Comparison of ENCODE assay signal across 30 mouse cellular contexts in genomic region chr2:118209712-118210111, GRCm38 (mm10). TPM values are rescaled to one million over a fixed set of nuclear protein-coding genes. Genes with fewer than 3 reads are reported as not detected.
DNase-seq lines count a peak whose midpoint lies in the region; ATAC-seq and TF ChIP-seq lines count a peak whose summit lies in the region.
"Had no signal": no experiment of that assay in that cellular context is flagged by ENCODE, and none has a peak within 500 bp of the region (broad histone marks: within the 10 kb centered on the region; RNA-seq: fewer than 3 reads in every experiment).

No protein-coding gene starts in this region.

- TF ChIP-seq CTCF in heart, adult 2 months (IDR thresholded peaks at IDR 0.05): no peak

- intact Hi-C loops in heart, adult 2 months (cut with DNase I): no loop called here

- H3K9me3 ChIP-seq in heart, embryonic 10.5 days: no peaks in the 10 kb centered on the region
- no peaks in the 10 kb centered on the region for H3K9me3 ChIP-seq in midbrain, embryonic 11.5 days (ENCODE audit: control insufficient read depth, low read length)
- no peaks in the 10 kb centered on the region for H3K9me3 ChIP-seq in midbrain, embryonic 14.5 days (ENCODE audit: control insufficient read depth, low read length)
- H3K9me3 ChIP-seq: embryonic facial prominence, embryonic 12.5 days; embryonic facial prominence, embryonic 15.5 days; forebrain, embryonic 12.5 days; forebrain, embryonic 15.5 days; G1E; heart, embryonic 12.5 days; heart, embryonic 15.5 days had no signal

- H3K4me3 ChIP-seq in heart, embryonic 10.5 days: no peak overlapping the region
- no peak overlapping the region for H3K4me3 ChIP-seq in heart, adult 2 months
- no peak overlapping the region for H3K4me3 ChIP-seq in midbrain, embryonic 11.5 days (ENCODE audit: low read depth, low read length)
- H3K4me3 ChIP-seq in midbrain, embryonic 14.5 days (replicated peaks; ENCODE audit: low read depth, low read length): no peak overlapping the region
- H3K4me3 ChIP-seq: embryonic facial prominence, embryonic 12.5 days; embryonic facial prominence, embryonic 15.5 days; forebrain, embryonic 12.5 days; forebrain, embryonic 15.5 days; heart, embryonic 12.5 days; heart, embryonic 15.5 days had no signal

- no peak overlapping the region for H3K27ac ChIP-seq in heart, embryonic 10.5 days
- H3K27ac ChIP-seq in heart, adult 2 months: no peak overlapping the region
- no peak overlapping the region for H3K27ac ChIP-seq in midbrain, embryonic 11.5 days (ENCODE audit: low read depth, low read length)
- no peak overlapping the region for H3K27ac ChIP-seq in midbrain, embryonic 14.5 days (replicated peaks; ENCODE audit: low read depth, low read length)
- H3K27ac ChIP-seq: embryonic facial prominence, embryonic 12.5 days; embryonic facial prominence, embryonic 15.5 days; forebrain, embryonic 12.5 days; forebrain, embryonic 15.5 days; heart, embryonic 15.5 days; hindbrain, embryonic 14.5 days; hindbrain, postnatal 0 days had no signal

- no peak for TF ChIP-seq EP300 in heart, adult 2 months (IDR thresholded peaks at IDR 0.05; ENCODE audit: insufficient read depth, low read depth, low read length)

- H3K79me2 ChIP-seq in heart, adult 2 months (replicated peaks; ENCODE audit: control insufficient read depth, insufficient read depth, low read length): no peaks in the 10 kb centered on the region

- peaks cover 7% of the 10 kb centered on the region for H3K4me1 ChIP-seq in heart, embryonic 10.5 days
- no peaks in the 10 kb centered on the region for H3K4me1 ChIP-seq in heart, adult 2 months (ENCODE audit: control insufficient read depth, insufficient read depth, low read length)
- peaks cover 10% of the 10 kb centered on the region; the same call in 1 of the 2 replicates for H3K4me1 ChIP-seq in midbrain, embryonic 11.5 days (ENCODE audit: control insufficient read depth, insufficient read depth, low read length)
- peaks cover 10% of the 10 kb centered on the region for H3K4me1 ChIP-seq in midbrain, embryonic 14.5 days (ENCODE audit: control insufficient read depth, insufficient read depth, low read length)
- H3K4me1 ChIP-seq: embryonic facial prominence, embryonic 12.5 days; heart, embryonic 15.5 days had no signal

- DNase-seq in heart, embryonic 10.5 days (ENCODE audit: low spot score): peak; percentile 1
- DNase-seq in heart, adult 2 months: no peak
- DNase-seq in midbrain, embryonic 11.5 days (ENCODE audit: low spot score, missing footprints): peak; percentile 79
- no peak for DNase-seq in midbrain, embryonic 14.5 days
- DNase-seq in lung, postnatal 25 days (ENCODE audit: low spot score): peak; percentile 18
- no peak for DNase-seq in layer of hippocampus, postnatal 10 days (ENCODE audit: low spot score in 2 of 2)
- DNase-seq: adrenal gland, adult 2 months; adrenal gland, postnatal 14 days; B cell, adult 2 months; cerebellum, adult 11 months; cerebellum, adult 2 months; cerebellum, adult 9-11 months; cerebellum, postnatal 25 days; gastrocnemius, postnatal 25 days; heart, postnatal 10 days; heart, postnatal 36 days had no signal

- ATAC-seq in midbrain, embryonic 11.5 days (ENCODE audit: low FRiP score): no peak
- no peak for ATAC-seq in midbrain, embryonic 14.5 days (ENCODE audit: low FRiP score, low TSS enrichment)
- no peak for ATAC-seq in activated CD4-positive, CD25-positive, alpha-beta regulatory T cell, adult 4 months
- ATAC-seq: forebrain, embryonic 15.5 days; hindbrain, postnatal 0 days; Patski had no signal

- 63% methylated on average over 5 of the region's 5 CpGs for WGBS in heart, embryonic 10.5 days
- WGBS in heart, adult 2 months: 59% methylated on average over 5 of the region's 5 CpGs
- 85% methylated on average over 5 of the region's 5 CpGs for WGBS in midbrain, embryonic 11.5 days
- 82% methylated on average over 5 of the region's 5 CpGs for WGBS in midbrain, embryonic 14.5 days

- no peak overlapping the region for H3K9ac ChIP-seq in heart, adult 2 months (ENCODE audit: low read depth, low read length)
- H3K9ac ChIP-seq in midbrain, embryonic 11.5 days (ENCODE audit: low read length): no peak overlapping the region
- H3K9ac ChIP-seq in midbrain, embryonic 14.5 days (replicated peaks; ENCODE audit: low read length): no peak overlapping the region
- H3K9ac ChIP-seq: embryonic facial prominence, embryonic 12.5 days; embryonic facial prominence, embryonic 15.5 days; forebrain, embryonic 12.5 days; forebrain, embryonic 15.5 days; heart, embryonic 12.5 days; heart, embryonic 15.5 days; hindbrain, embryonic 14.5 days had no signal

- H3K27me3 ChIP-seq in heart, embryonic 10.5 days (ENCODE audit: insufficient read depth, poor library complexity, severe bottlenecking): peaks cover 6% of the 10 kb centered on the region; the same call in 1 of the 2 replicates
- 0 out of 2 replicates have a peak, but pooled peaks cover 2% of the 10 kb centered on the region for H3K27me3 ChIP-seq in heart, adult 2 months (ENCODE audit: control insufficient read depth, insufficient read depth, low read length)
- H3K27me3 ChIP-seq in midbrain, embryonic 11.5 days (ENCODE audit: control insufficient read depth, insufficient read depth, low read length): peaks cover 5% of the 10 kb centered on the region
- H3K27me3 ChIP-seq in midbrain, embryonic 14.5 days (ENCODE audit: control insufficient read depth, insufficient read depth, low read length): no peaks in the 10 kb centered on the region; the same call in 1 of the 2 replicates
- H3K27me3 ChIP-seq: CH12.LX; embryonic facial prominence, embryonic 12.5 days; embryonic facial prominence, embryonic 15.5 days; forebrain, embryonic 15.5 days had no signal

- H3K36me3 ChIP-seq in heart, embryonic 10.5 days: no peaks in the 10 kb centered on the region
- H3K36me3 ChIP-seq in heart, adult 2 months (ENCODE audit: control insufficient read depth, insufficient read depth, low read length): no peaks in the 10 kb centered on the region
- no peaks in the 10 kb centered on the region for H3K36me3 ChIP-seq in midbrain, embryonic 11.5 days (ENCODE audit: control insufficient read depth, insufficient read depth, low read length)
- H3K36me3 ChIP-seq in midbrain, embryonic 14.5 days (ENCODE audit: control insufficient read depth, insufficient read depth, low read length): no peaks in the 10 kb centered on the region
- H3K36me3 ChIP-seq: embryonic facial prominence, embryonic 12.5 days; embryonic facial prominence, embryonic 15.5 days; forebrain, embryonic 12.5 days; forebrain, embryonic 15.5 days; G1E; heart, embryonic 12.5 days; heart, embryonic 15.5 days had no signal

- no peak for TF ChIP-seq POLR2A in heart, adult 2 months (IDR thresholded peaks at IDR 0.05; ENCODE audit: insufficient read depth, low read depth, low read length)

- no peak overlapping the region for H3K4me2 ChIP-seq in midbrain, embryonic 11.5 days
- H3K4me2 ChIP-seq in midbrain, embryonic 14.5 days (ENCODE audit: low read length): no peak overlapping the region
- H3K4me2 ChIP-seq: embryonic facial prominence, embryonic 12.5 days; embryonic facial prominence, embryonic 15.5 days; forebrain, embryonic 12.5 days; forebrain, embryonic 15.5 days; heart, embryonic 12.5 days; heart, embryonic 15.5 days; hindbrain, embryonic 14.5 days had no signal

RNA-seq across cellular contexts. Expression of gene Fsip1, which starts 47.1 kb away (rescaled TPM):
- polyA plus RNA-seq in heart, embryonic 10.5 days (2016; fragmentation: Nextera tagmentation; extraction: Ambion mirVana): 0.18 and 0.59 TPM in 2 replicates
- not detected for total RNA-seq in heart, adult 2 months (2021)
- polyA plus RNA-seq in heart, adult 2 months (2012; rRNA removed): 0.06 TPM in 1 of 2 replicates, not detected in the other
- 2.3 and 2.8 TPM in 2 replicates for polyA plus RNA-seq in midbrain, embryonic 11.5 days (2014; fragmentation: Nextera tagmentation; extraction: Ambion mirVana)
- polyA plus RNA-seq in midbrain, embryonic 14.5 days (2014; fragmentation: Nextera tagmentation; extraction: Ambion mirVana): 3.2 and 3.5 TPM in 2 replicates
- not detected for polyA plus RNA-seq in activated CD4-positive, CD25-positive, alpha-beta regulatory T cell, adult 4 months (2017; shearing (Covaris generic))
- total RNA-seq in layer of hippocampus, postnatal 10 days (2021): 1 to 10 TPM; 2.1 to 2.8 TPM
- total RNA-seq: gastrocnemius, adult 8-10 months; gastrocnemius, postnatal 25 days; heart, adult 8-10 months; heart, postnatal 10 days; heart, postnatal 36 days had no signal
- polyA plus RNA-seq: adrenal gland, adult 2 months; G1E; heart, embryonic 12.5 days had no signal

Comparison
In these comparisons a context has a peak if more than half of its experiments do, and no peak if none do; other contexts are left out.
1. DNase-seq: peak in heart, embryonic 10.5 days (single experiment), midbrain, embryonic 11.5 days (single experiment) and lung, postnatal 25 days (single experiment); none in heart, adult 2 months (0 of 2), midbrain, embryonic 14.5 days (single experiment) and layer of hippocampus, postnatal 10 days (0 of 2).